Mouse (Mus musculus) myocyte (in vitro differentiated cells): ENCODE measurements around the gene Col16a1. TPM values are rescaled to one million over a fixed set of nuclear protein-coding genes. Genes with fewer than 3 reads are reported as not detected.
A peak's percentile ranks its signal among the peaks of the same experiment; 100 is the strongest.

Experiments used
- H3K27me3 ChIP-seq: one replicate; pipeline ENCODE4 v1.6.1; 2011; ENCODE audit not compliant: control insufficient read depth, insufficient read depth, insufficient read length
- H3K36me3 ChIP-seq: one replicate; pipeline ENCODE4 v1.6.1; 2011; ENCODE audit not compliant: control insufficient read depth, insufficient read depth
- H3K4me2 ChIP-seq: one replicate; pipeline ENCODE4 v1.6.1; 2011; ENCODE audit warnings: low read depth, control low read depth
- H3K4me3 ChIP-seq: one replicate; pipeline ENCODE4 v1.5.1; 2011; ENCODE audit warnings: mild to moderate bottlenecking, control low read depth, moderate library complexity
- H3K79me2 ChIP-seq: one replicate; pipeline ENCODE4 v1.6.1; 2011; ENCODE audit not compliant: control insufficient read depth, insufficient read depth
- H3ac ChIP-seq: one replicate; pipeline ENCODE4 v1.6.1; 2011; ENCODE audit not compliant: control insufficient read depth, insufficient read length
- CEBPB ChIP-seq: IDR thresholded peaks from 2 replicates; pipeline ENCODE4 v1.6.1; 2011; ENCODE audit warnings: mild to moderate bottlenecking, moderate library complexity; ENCODE audit not compliant: poor library complexity, insufficient read depth, severe bottlenecking
- E2F4 ChIP-seq: IDR thresholded peaks from one replicate; pipeline ENCODE4 v1.6.1; 2011; ENCODE audit warnings: mild to moderate bottlenecking, control low read depth, moderate library complexity; ENCODE audit not compliant: insufficient read depth
- MAX ChIP-seq: IDR thresholded peaks from one replicate; pipeline ENCODE4 v1.6.1; 2011; ENCODE audit warnings: low read depth, mild to moderate bottlenecking, control low read depth
- MYOD1 ChIP-seq, 3 experiments: IDR thresholded peaks; one replicate each; pipeline ENCODE4 v1.6.1; 2011; ENCODE audit warnings: control low read depth in 2 of 3, low read depth in 2 of 3, mild to moderate bottlenecking in 2 of 3, moderate library complexity in 1 of 3; ENCODE audit not compliant: insufficient read length in 2 of 3, control insufficient read depth in 1 of 3
- MYOG ChIP-seq, 3 experiments: IDR thresholded peaks; one replicate each; pipeline ENCODE4 v1.6.1; 2011; ENCODE audit warnings: control low read depth in 2 of 3, low read depth in 2 of 3, mild to moderate bottlenecking in 2 of 3; ENCODE audit not compliant: insufficient read length in 2 of 3, control insufficient read depth in 1 of 3, insufficient read depth in 1 of 3
- POLR2A ChIP-seq: IDR thresholded peaks from one replicate; pipeline ENCODE4 v1.6.1; 2011; ENCODE audit warnings: low read depth, mild to moderate bottlenecking, control low read depth, moderate library complexity; ENCODE audit not compliant: insufficient read length
- POLR2AphosphoS2 ChIP-seq: IDR thresholded peaks from one replicate; pipeline ENCODE4 v1.6.1; 2011; ENCODE audit warnings: low read depth, control low read depth; ENCODE audit not compliant: insufficient read length
- REST ChIP-seq: IDR thresholded peaks from one replicate; pipeline ENCODE4 v1.6.1; 2011; ENCODE audit warnings: mild to moderate bottlenecking, control low read depth, moderate library complexity; ENCODE audit not compliant: insufficient read depth, insufficient read length
- SRF ChIP-seq: IDR thresholded peaks from one replicate; pipeline ENCODE4 v1.6.1; 2011; ENCODE audit warnings: low read depth; ENCODE audit not compliant: control insufficient read depth, insufficient read length
- TCF12 ChIP-seq: IDR thresholded peaks from one replicate; pipeline ENCODE4 v1.6.1; 2011; ENCODE audit warnings: mild to moderate bottlenecking, control low read depth; ENCODE audit not compliant: poor library complexity, insufficient read depth, severe bottlenecking
- TCF3 ChIP-seq: IDR thresholded peaks from one replicate; pipeline ENCODE4 v1.6.1; 2011; ENCODE audit warnings: low read depth, control low read depth; ENCODE audit not compliant: insufficient read length
- USF1 ChIP-seq: IDR thresholded peaks from one replicate; pipeline ENCODE4 v1.6.1; 2011; ENCODE audit warnings: low read depth, mild to moderate bottlenecking, control low read depth, moderate library complexity
- polyA plus RNA-seq: library from polyadenylated mRNA; unstranded; fragments of >200 nt; fragmentation: generic; extraction: Trizol; gene quantifications from one replicate; pipeline ENCODE4 v1.2.1, GENCODE M21; 2012; ENCODE audit warnings: missing spikeins

Gene Col16a1
- polyA plus RNA-seq, 1 experiment = 13.9 TPM

- Histone ChIP-seq H3K4me2 (no peak overlapping the region), H3K4me3 (no peak overlapping the region), H3K27me3 (peaks cover 31% of the 10 kb centered on the region), H3K79me2 (no peaks in the 10 kb centered on the region), H3ac (no peak overlapping the region), H3K36me3 (no peaks in the 10 kb centered on the region)
- no peak for TF ChIP-seq POLR2A
- no peak for TF ChIP-seq E2F4
- TF ChIP-seq POLR2AphosphoS2 = no peak
- TF ChIP-seq SRF = no peak
- TF ChIP-seq CEBPB = no peak
Measured at GRCm38 (mm10) chr4:130016010-130016409, 31.6 kb upstream of the Col16a1 start.

- no peak overlapping the region for H3ac ChIP-seq
- H3K79me2 ChIP-seq = no peaks in the 10 kb centered on the region
- no peaks in the 10 kb centered on the region for H3K36me3 ChIP-seq
- H3K4me2 ChIP-seq = no peak overlapping the region
- H3K4me3 ChIP-seq = no peak overlapping the region
- TF ChIP-seq MYOD1 (IDR thresholded peaks at IDR 0.05; ENCODE audit: control insufficient read depth in 1 of 3, insufficient read length in 2 of 3, low read depth in 2 of 3) (no peak), E2F4 (no peak), USF1 (no peak), MAX (no peak), CEBPB (no peak), POLR2AphosphoS2 (no peak), POLR2A (no peak), MYOG (IDR thresholded peaks at IDR 0.05; ENCODE audit: control insufficient read depth in 1 of 3, insufficient read depth in 1 of 3, insufficient read length in 2 of 3, low read depth in 2 of 3) (no peak), TCF3 (no peak), TCF12 (no peak), REST (no peak), SRF (no peak)
- peaks cover 19% of the 10 kb centered on the region for H3K27me3 ChIP-seq
Measured at GRCm38 (mm10) chr4:130017036-130017674, 30.5 kb upstream of the Col16a1 start.

DNA sequence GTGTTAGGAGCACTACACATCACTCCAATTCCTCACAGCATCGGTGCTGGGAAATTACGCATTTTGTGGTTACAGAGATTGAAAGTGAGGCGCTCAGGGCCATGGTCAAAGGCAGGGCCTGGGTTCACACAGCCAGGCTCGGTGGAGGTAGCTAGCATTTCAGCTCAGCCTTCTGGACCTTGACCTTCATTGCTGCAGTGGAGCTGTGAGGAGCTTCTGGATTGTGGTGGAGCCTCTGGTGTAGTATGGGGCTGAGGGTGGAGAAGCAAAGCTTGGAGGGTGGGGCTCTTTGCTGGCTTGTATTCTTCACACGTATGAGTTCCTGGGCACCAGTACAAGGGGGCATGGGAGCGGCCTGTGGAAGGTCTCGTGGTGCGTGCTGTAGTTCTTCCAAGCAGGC is 24.7 kb upstream of the Col16a1 start:
- no peak overlapping the region for H3K4me2 ChIP-seq
- no peaks in the 10 kb centered on the region for H3K36me3 ChIP-seq
- no peak overlapping the region for H3ac ChIP-seq
- no peaks in the 10 kb centered on the region for H3K79me2 ChIP-seq
- H3K4me3 ChIP-seq = no peak overlapping the region
- TF ChIP-seq POLR2AphosphoS2 = no peak
- TF ChIP-seq SRF = no peak
- no peak for TF ChIP-seq MAX
- no peak for TF ChIP-seq E2F4
- H3K27me3 ChIP-seq = no peaks in the 10 kb centered on the region

DNA sequence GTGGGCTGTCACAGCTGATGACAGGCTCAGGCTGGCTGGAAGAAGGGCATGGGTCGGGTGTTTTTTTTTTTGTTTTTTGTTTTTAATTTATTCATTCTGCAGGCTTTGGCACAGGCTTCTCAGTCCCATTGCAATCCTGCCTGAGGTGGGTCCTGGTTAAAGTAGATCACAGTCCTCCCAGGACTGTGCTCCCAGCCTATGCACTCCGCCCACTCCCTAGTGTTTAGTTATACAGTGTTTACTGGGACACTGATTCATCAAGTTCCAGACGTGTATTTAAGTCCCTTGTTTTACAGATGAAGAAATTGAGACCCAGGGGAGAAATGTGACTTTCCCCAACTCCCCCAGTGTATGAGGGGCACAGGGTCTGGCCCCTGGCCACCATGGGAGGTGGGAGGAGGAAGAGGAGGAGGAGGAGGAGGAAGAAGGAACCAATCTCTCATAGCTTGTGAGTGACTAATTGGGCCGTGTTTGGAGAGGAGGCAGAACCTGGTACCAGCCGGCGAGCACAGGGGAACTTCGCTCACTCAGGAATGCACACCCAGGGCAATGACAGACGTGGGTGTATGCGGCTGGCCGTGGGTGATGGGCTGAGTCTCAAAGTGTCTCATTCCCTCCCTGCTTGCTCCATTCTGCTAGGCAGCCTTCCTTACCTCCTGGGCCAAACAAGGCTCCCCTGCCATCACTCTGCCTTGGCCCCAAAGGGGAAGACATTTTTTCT is 24.0 kb upstream of the Col16a1 start:
- Histone ChIP-seq H3ac (no peak overlapping the region), H3K36me3 (no peaks in the 10 kb centered on the region), H3K79me2 (no peaks in the 10 kb centered on the region), H3K4me2 (peak overlapping the region; percentile 18), H3K4me3 (no peak overlapping the region), H3K27me3 (no peaks in the 10 kb centered on the region)
- TF ChIP-seq TCF3 = no peak
- no peak for TF ChIP-seq SRF
- TF ChIP-seq CEBPB = no peak
- TF ChIP-seq TCF12 = no peak
- TF ChIP-seq POLR2AphosphoS2 = no peak
- no peak for TF ChIP-seq MYOG (IDR thresholded peaks at IDR 0.05; ENCODE audit: control insufficient read depth in 1 of 3, insufficient read depth in 1 of 3, insufficient read length in 2 of 3, low read depth in 2 of 3)

DNA sequence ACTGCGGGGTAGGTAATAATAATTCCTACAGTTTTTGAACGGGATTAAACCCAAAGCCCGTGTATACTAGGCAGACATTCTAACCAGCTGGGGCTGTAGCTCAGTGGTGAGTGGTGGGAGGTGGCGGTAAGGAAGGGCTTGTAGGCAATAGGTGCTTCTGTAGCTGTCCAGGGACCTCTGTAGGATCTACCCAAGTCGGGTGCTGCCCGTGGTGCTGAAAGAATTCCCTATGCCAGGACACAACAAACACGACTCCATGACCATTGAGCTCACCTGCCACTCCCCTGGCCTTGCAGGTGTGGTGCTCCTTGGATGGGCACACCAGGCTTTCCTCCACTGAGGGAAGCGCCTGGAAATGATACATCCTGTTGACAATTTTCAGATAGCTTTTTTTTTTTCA is 22.1 kb upstream of the Col16a1 start:
- Histone ChIP-seq H3ac (no peak overlapping the region), H3K79me2 (no peaks in the 10 kb centered on the region), H3K27me3 (no peaks in the 10 kb centered on the region), H3K36me3 (no peaks in the 10 kb centered on the region), H3K4me2 (no peak overlapping the region), H3K4me3 (no peak overlapping the region)
- no peak for TF ChIP-seq TCF12
- no peak for TF ChIP-seq POLR2A
- no peak for TF ChIP-seq E2F4
- no peak for TF ChIP-seq TCF3
- TF ChIP-seq REST = peak; percentile 74
